Mouse (Mus musculus) spleen, postnatal 36 days (tissue): Measurements from ENCODE around the gene Dok3.

Experiments used
- DNase-seq, 2 experiments: peaks; one replicate each; pipeline ENCODE4 v3.0.0; 2022; ENCODE audit warnings: low spot score in 2 of 2, mixed read lengths in 1 of 2

Dok3 gene

DNA sequence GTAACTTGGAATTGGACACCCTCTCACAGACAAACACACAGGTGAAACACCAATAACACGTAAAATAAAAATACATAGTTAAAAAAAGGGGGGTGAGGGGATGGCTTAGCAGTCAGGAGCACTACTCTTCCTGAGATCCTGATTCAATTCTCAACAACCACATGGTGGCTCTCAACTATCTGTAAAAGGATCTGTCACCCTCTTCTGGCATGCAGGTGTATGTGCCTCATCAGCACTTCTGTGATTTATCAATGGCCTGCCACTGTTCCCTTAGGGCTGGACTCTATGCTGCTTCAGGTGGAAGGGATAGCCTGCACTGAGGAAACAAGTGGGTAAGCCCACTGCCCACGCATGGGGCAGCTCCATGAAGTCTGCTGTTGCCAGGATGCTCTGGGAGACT lies 11.8 kb upstream of the Dok3 start:
- DNase-seq: peak; percentile 37 to 46

DNA sequence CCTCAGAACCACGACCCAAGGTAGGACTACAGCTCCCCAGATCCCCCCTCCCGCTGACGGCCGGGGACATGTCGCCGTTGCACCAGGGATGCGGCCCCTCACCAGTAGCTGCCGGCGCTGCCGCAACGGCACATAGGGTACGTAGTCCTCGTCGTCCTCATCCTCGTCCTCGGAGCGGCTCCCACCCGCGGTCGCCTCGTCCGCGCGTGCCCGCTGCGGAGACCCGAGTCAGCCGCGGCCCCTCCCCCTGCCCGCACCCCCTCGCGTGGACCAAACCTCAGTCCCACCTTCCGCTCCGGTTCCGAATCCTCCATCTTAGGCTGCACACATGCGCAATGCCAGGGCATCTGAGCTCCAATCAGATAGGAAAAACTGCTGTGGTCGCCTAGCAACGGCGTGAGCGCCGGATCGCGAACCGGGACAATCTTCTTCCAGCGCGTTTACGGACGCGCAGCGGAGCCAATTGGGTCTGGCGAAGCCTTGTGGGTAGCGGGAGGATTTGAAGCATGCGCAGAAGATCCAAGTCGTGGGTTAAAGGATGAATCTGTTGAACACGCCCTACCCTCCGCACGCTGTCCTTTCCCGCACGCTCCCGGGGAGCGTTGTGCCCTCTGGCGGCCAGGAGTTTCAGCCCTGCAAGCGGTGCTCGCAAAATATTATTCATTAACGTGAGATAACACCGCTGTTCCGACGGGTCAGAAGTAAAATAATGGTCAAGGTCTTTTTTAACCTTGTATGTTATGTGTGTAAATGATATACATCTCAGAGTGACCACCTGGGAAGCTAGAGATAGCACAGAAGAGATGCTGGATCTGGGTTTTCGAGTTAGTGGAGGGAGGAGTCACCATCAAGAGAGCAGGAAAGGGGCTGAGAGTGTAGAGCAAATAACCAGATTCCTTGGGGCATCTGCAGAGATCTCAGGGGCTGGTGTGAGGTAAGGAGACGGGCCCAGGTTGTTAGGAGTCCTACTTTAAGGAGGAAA lies 7.4 kb upstream of the Dok3 start, which contains the start of gene Ddx41:
Gene Ddx41, minus strand, starts transcription at position 465 of the 982 bp plus-strand sequence.
- DNase-seq: peak; percentile 98 to 99

DNA sequence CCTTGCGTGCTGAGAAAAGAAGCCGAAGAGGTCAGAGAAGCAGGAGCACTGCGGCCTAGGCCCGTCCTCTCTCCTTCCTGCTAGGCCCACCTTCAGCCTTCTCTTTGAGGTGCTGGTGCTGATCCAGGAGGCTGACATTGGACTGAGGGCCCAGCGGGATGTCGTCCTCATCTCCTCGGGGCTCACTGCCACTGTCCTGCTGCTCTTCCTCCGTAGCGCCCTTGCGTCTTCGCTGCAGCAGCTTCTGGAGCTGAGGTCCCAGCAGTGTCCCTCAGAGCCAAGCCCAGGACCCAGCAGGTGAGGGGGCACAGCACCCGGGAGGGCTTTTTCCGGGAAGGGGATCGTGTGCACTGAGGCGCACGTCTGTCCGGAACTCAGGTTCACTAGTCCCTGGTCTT lies 6.7 kb upstream of the Dok3 start:
- no peak for DNase-seq

DNA sequence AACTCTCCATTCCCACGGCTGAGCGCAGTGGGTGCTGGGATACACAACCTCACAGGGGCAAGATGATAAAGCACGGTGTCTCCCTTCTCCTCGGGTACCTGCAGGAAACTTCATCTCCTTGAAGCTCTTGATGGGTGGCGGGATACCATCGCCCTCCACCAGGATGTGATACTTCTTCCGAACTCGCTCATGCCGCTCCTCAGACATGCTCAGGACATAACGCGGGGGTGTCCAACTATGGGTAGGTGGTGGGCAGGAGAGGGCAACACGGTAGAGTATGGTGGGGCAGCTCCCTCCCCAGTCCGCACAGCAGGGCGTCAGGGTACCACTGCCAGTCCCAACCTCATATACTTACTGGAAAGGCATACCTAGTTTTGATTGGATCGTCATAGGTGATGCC lies 6.1 kb upstream of the Dok3 start:
- no peak for DNase-seq

DNA sequence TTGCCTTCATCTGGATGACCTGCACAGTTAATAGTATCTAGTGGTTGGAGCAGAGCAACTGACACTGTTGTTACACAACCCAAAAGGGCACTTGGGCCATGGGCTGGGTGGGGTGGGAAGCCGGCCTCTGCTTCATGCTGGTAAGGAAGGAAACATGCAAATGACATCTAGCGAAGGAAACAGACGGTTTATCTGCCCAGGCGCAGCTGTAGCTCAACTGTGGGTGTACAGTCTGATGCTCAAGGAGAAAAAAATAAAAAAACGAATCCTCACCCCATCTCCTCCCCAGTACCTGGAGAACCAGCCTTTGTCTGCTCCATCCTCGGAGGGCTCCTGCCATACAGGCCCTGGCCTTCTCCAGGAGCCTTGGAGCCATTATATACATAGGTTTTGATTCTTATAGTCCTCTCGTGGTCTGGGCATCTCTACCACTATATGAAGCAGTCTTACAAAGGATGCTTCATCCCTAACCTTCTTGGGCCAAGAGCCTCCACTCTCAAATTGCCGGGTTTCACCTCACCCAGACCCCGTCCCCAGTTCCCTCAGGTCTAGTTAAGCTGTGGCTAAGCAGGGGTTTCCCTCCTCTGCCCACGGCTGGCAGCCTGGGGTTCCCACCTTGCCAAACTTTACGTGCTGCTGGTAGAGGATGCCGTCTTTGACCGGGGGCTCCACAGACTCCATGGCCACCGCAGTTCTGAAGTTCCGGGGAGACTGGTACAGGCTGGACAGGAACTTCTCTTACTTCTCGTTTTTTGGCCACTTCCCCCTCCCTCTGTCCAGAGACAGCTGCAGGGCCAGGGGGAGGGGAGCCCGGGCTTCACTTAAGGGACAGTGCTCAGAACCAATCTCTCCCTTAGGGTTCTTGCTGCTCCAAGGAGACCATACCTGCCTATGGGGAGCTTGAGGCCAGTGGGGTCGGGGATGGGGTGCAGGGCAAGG lies 993 bp downstream of the Dok3 start:
- DNase-seq: peak; percentile 79 to 80

DNA sequence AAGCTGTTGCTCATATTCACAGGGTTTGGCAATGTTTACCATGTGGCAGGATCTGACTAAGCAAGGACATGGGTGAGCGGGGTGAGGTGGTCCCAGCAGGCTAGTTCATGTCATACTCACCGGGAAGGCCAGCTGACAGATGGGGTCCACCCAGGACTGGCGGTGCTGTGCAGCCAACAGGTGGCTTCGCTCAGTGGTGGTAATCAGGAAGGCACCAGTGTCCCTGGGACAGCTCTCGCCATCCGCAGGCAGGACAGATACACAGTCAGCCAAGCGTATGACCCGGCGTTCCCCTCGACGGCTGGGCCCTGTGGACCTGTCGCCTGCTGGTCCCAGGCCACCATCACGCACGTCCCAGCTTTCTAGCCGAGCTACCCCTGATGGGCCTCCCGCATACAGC lies 1.9 kb downstream of the Dok3 start:
- peak; percentile 40 to 47 for DNase-seq

DNA sequence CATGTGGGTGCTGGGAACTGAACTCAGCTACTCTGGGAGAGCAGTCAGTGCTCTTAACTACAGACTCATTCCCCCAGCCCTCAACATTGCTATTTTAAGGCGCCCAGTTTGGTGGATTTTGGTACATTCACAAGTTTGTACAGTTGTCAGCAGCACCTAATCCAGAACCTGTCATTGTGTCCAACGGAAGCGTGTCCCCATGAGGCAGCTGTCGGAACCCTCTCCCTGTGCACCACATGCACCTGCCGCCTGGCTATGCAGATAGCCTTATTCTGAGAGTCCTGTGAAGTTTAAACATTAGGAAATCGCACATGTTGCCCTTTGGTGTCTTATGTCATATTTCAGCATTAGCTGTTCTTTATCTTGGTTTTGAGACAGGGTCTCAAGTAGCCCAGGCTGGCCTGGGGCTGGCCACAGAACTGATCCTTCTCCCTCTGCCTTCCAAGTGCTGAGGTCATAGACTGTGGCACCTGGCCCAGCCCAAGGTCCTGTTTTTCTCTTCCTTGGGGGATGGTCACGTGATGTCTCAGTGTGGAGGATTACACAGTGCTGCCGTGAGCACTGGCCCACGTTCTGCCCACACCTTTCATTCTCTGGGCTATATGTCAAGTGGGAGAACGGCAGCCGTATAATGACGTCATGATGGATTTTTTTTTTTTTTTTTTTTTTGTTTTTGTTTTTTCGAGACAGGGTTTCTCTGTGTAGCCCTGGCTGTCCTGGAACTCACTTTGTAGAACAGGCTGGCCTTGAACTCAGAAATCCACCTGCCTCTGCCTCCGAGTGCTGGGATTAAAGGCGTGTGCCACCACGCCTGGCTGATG lies 3.2 kb downstream of the Dok3 start:
- no peak for DNase-seq

DNA sequence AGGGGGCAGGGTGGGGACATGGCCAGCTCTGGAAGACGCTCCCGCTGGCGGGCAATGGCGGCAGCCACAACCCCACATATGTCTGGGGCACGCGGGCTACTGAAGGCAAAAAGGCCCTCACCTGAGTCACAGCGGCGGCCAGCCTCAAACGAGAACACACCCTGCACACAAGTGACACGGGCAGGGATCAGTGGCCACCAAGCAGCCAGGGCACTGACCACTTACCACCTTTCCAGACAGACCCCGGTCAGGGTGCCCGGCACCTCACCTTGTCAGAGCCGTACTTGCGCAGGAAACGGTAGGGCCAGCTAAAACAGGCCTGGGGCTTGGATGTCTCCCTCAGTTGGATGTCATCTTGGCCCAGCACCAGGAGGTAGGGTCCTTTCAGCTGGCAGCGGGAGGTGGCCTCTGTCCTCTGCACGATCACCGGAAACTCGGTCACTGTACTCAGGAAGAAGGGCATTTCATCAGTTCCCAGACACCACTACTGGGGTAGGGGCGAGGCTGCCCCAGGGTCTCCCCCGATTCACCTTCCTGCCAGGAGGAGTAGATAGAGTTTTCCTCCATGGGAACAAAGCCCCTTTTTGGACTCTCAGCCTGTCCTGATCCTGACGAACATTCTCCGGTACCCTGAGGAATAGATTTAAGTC lies 5.0 kb downstream of the Dok3 start:
- no peak for DNase-seq

DNA sequence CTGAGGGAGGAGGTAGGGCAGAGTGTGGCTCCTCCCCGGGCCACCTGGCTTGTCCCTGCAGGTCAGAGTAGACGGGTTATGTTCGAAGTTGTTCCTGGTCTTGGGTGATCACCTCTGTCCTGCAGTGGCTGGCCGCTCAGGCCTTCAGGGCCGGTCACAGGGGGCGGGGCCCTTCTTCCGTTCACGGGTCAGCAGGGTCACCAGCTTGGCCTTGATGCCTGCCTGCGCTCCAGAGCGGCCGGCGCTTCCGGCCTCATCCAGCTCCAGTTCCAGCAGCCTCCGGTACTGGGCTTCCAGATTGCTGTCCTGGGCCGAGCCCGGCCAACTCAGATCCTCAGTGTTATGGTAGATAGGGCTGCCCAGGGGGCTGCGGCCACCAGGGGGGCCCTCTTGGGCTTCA lies 5.8 kb downstream of the Dok3 start:
- peak in 1 of 2 experiments; percentile 25 for DNase-seq

DNA sequence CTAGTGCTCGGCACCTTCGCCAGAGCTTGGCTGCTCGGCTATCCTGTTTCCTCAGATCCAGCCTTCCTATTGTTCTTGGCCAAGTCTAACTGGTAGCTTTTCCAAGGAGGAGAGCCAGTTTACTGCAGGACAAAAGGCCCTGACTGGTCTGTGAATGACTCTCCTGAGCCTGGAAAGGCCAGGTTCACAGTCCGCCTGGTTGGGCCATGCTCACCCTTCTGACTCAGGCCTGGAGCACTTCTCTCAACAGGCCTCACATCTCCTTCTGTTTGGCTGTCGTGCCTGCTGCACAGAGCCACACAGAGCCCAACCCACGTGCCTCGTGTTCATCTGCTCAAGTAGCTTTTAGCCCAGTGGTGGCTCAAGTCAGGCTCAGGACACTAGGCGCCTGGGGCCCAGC lies 6.4 kb downstream of the Dok3 start:
- DNase-seq: no peak

DNA sequence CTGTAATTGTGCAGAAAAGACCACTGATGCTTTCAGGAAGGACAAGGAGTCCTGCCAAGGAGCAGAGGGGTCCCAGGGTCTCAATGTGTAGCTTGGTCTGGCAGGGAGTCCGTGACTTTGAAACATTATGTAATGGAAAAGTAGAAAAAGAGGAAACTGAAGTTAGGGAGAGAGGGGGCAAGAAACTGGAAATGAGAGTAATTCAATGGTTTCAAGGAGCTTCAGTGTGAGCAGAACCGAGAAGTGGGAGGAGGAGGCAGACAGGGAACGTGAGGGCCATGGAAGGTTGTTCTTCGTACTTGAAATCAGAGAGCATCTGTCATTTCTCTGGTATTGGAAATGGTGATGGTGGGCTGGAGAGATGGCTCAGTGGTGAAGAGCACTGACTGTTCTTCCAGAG lies 9.5 kb downstream of the Dok3 start:
- DNase-seq: no peak

DNA sequence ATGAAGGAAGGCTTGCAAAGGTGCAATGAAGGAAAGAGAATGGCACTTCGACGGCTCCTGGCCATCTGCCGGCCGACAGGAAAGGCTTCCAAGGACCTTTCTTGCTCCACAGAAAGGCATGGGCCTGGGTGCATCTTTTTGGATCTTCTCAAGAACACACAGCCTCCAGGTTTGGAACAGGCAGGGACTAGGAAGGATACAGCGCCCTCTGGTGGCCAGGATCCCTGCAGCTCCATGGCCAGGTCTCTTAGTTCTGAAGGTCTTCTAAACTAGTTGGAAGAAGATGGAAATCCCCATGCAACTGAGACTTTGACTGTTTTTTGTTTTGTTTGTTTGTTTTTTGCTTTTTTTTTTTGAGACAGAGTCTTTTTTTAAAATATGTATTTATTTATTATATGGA lies 12.1 kb downstream of the Dok3 start:
- DNase-seq: peak; percentile 71 to 77

DNA sequence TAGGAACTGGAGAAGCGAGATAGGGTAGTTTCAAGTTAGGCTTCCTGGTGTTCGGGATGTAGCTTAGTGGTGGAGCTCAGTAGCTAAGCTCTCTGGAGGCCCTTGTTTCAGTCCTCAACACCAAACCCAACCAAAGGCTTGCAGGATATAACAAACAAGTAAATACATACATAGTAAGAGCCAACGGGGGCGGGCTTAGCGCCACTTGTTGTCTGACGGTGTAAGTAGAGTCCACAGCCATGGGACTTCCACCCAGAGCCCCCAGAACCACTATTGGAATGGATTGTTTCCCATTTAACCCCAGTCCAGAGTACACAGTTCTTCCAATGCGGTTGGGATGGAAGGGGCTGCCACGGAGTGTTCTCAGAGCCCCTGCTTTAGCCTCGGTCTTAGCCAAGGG lies 15.3 kb downstream of the Dok3 start:
- no peak for DNase-seq

DNA sequence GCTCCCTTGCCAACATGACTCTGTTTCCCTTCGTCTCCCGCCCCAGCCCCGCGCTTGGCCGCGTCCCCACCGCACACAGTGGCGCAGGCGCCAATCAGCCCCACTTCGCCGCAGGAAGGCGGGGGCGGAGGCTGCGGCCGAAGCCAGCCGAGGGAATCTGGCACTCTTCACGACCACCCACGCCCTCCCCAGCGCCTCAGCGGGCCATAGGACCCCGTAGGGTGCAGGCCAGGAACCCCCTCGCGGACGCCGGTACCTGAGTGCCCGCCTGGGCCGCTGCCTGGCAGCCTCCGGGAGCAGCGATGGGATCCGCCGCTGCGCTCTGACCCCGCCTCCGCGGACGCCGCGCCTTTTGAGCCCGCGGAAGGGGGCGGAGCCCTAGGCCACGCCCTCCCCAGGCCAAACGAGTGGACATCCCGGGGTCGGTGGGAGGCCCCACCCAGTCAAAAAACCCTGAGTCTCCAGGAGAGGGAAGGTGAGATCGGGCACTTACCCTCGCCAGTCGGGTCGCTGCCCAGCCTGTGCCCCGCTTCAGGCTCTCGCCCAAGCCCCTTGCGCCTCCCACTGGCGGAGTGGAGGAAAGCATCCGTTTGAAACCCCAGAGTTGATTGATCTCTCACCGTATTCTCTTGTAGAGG lies 15.9 kb downstream of the Dok3 start, which contains the start of gene Pdlim7:
Gene Pdlim7, minus strand, starts transcription at position 566 of the 638 bp plus-strand sequence.
- DNase-seq: peak; percentile 76 to 81

DNA sequence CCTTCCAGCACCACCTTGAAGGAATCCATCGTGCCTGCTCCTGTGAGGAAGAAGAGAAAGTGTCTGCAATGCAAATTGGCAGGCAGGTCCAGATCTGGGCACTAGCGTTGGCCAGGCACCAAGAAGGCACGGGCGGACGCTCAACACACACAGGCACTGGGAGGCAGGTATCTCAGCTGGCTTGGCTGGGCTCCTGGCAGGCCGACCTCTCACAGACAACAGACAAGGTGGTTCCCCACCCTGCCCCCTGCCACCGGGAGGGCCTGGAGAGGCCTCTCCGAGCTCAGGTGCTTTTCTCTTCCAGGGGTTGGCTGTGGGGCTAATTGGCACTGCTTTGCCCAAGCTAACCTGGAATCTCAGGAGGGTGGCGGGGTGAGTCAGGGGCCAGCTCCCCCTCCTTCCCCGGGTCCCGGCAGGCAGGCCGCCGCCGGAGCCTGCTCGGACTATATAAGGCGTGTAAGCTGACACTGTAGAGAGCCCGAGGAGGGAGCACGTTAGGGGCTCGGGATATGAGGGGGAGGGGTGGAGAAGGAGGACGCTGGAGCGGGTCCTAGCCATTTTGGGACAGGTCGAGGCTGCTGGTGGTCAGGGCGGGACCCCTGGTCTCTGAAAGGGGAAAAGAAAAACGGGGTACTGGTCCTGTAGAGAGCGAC lies 16.6 kb downstream of the Dok3 start:
- no peak for DNase-seq

DNA sequence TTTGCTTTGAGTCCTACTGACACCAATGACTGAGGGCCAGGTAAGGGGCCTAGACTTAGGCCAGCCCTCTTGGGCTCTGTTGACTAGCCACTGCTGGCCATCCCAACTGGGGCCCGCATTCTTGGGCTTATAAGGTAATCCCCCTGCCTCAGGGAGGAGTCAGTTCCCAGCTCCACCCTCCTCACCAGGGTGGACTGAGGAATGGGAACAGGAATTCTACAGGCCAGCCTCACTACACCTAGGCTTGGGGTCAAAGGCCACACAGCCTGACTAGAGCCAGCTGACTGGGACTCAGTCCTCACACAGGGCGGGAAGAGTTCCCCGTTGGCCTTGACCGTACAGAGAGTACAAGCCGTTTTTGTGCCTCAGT lies 17.6 kb downstream of the Dok3 start:
- no peak for DNase-seq

DNA sequence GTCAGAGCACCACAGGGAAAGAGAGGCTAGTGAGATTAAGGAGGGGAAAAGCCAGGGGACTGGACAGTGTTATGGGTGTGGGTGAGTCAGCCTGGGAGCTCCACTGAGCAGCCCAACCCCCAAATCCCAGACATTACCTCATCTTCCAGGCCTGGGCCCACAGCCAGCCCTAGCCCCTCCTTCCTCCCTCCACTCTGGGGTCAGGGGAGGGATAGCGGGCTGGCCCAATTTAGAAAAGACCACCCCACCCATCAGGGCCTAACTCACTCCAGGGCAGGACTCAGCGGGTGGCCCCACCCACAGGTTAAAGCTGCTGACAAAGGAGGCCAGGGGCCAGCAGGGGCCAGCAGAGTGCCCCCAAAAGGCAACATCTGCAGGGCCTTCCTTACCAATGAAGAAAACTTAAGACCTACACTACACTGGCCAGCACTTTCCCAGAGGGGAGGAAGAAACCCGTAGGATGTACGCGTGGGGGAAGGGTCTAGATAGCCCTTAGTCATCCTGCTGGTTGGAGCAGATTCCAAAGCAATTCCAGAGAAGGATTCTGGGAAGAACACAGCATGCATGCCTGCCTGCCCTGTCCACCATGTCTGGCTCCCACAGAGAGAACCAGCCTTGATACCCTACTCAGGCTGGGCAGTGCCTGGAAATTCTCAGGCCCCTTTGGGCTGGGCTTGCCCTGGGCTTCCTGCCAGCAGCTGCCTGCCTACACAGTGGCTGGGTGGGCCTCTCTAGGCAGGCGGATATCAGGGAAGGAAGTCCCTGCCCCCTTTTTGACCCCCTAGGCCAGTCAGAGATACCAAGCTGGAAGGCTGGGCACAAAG lies 18.2 kb downstream of the Dok3 start:
- peak; percentile 34 to 36 for DNase-seq

DNA sequence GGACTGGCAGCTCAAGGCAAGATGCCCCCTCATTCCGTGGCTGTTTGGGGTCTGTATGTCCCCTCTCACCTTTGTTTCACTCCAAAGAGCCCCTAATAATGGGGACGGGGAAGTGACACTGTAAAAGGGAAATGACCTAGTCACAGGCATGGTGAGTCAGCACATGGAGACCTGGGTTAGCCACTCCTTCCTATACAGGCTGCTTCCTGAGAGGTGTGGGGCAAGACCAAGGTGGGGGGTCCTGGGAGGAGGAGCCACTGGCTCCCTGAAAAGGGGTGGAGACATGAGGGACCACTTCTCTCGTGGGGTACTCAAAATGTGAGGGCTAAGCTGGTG lies 18.8 kb downstream of the Dok3 start:
- no peak for DNase-seq

DNA sequence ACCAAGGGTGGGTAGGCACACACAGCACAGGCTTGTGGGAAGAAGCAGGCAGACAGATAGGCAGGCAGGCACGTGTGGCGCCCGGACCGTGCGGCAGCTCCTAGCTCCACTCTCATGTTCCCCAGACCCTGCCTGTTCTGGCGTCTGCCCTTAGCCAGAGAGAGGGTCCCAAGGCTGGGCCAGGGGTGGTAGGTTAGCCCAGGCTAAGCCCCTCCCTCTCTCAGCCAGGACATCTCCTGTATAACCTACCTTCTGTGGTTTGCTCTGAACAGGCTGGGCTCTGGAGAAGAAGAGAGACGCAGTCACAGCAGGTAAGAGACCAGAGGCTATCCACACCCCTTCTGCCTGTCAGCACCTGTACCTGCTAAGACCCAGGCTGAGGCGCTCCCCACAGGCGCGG lies 20.6 kb downstream of the Dok3 start:
- DNase-seq: no peak
